Mouse (Mus musculus) T-helper 17 cell (primary cell): ENCODE results near the gene Pik3r3.

Experiments used
- in situ Hi-C, 2 experiments: fragments of 300-600 bp; cut with MboI, MseI; formaldehyde crosslinking; loops; 1 replicate in 1 of 2; 2 replicates in 1 of 2; pipeline ENCODE4 v1.15.1; 2025; ENCODE audit warnings: high pct_unique_total_duplicates in 2 of 2

The Pik3r3 gene

DNA sequence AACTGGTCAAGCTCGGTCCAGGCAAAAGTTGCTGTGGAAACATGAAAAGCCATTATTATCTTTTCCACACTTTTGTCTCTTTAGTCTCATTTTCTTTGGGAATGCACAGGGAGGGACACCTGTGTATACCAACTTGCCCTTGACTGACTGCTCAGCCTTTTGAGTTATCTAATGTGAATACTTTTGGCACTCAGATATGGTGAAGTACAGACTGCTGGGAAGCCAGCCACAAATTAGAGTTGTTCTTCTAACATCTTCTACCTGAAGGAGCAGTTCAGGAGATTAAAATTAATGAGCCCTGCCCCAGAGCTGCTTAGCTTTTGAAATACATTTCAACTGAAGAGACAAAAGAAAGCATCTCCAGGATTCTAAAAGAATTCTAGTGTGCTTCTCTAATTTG is 2.4 kb upstream of the Pik3r3 start:
- in situ Hi-C loops = no loop called here

DNA sequence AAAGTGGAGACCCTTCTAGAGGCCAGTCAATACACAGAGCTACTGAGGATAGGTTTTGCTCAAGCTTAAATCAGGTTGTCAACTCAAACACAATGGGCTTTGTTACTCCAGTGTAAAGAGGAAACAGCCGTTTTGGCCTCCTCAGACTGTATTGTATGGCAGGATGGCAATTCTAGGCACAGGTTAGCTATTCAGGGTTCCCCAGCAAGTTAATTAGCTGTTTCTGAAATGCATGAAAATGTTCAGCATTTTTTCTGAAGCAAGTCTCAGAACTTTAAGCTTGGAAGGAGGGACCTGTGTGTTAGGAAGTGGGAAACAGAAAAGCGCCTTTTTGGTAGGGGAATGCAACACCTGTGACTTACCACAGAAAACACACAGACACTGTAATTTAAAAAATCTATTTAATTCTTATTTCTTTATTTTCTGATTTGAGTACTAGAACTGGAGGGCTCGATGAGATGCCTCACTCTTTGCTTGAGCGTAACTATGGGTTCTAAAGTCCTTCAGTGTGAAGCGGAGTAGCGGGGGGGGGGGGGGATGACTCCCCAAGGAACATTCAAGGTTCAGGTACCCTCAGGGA is 1.3 kb upstream of the Pik3r3 start:
- in situ Hi-C loops = no loop called here

DNA sequence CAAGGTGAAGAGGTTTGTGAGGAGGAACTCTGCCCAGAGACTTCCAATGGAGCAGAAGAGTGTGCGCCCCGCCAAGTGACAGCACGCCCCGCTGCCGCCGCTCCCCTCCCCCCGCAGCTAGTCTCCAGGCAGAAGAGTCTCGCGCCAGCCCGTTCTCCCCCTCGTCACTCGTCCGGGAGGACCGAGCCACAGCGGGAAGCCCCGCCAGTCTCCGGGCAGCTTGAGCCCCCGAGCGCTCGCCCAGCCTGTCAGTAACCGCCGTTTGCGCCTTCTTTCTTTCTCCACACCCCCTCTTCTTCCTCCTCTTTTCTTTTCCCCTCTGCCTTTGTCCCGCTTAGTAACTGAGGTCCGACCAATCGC is 658 bp upstream of the Pik3r3 start:
- in situ Hi-C loops = no loop called here

DNA sequence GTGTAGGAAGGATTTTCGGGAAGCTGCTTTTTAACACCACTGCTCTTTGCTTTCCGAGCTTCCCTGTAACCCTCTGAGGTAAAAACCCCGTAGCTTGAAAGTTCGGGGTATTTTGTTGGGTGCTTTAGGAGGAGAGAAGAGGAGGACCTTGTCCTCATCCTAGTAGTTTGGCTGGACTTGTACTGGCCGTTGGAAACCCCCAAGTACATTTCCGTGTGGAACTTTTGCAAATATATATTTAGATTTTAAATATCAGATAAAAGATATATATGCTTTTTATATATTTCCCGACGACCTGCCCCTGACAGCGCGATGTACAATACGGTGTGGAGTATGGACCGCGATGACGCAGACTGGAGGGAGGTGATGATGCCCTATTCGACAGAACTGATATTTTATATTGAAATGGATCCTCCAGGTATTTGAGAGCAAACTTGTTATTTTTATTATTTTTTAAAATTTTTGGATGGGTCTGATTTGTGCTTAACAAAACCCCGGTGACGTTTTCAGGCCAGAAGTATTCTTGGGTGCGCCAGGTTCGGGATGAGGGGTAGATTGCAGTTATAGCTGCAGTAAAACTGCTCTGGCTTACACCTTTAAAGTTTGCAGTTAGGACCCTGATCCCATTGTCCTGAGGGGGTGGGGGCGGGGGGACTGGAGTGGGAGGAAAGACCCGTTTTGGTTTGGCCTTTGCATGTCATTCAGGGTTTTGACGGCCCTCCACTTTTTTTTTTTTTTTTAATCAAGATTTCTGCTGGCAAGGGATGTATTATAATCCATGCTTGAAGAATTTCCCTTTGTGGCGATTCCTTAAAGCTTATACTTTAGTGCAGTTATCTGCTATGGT is 801 bp downstream of the Pik3r3 start:
- in situ Hi-C loops = no loop called here

DNA sequence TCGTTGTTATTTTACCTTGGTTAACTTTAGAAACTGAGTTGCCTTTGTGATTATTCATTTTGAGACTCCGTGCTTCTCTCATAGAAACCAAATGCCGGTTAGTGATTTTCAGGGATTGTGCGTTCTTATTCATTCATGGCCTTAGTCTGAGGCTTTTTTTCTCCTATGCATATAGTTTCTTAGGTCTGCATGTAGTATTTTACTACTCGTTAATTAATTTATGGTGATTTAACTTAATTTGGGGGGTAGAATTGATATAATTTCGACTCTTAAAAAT is 1.4 kb downstream of the Pik3r3 start:
- in situ Hi-C loops = no loop called here

DNA sequence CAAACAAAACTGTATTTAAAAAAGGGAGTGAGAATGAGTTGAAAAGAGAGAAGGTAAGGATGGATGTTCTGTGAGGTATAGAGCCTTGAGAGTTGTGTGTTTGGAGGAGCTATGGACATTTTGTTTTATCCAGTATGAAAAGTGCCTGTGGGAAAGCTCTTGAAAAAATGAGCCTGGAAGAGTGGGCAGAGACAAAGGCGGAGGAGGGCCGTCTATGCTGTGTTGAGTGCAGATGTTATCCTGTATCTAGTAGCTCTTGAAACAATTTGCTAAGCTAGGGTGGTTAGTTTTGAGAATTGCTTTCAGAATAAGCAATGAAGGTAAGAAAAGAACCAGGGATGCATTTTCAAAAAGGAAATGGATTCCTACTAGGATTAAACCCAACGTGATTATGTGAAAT is 22.0 kb downstream of the Pik3r3 start:
- in situ Hi-C loops = loop anchor here in 1 of 2 experiments (5.0 kb wide), 1 partner anchor 71 kb away; the partner anchor contains the start of genes 1700042G07Rik and Gm49337

DNA sequence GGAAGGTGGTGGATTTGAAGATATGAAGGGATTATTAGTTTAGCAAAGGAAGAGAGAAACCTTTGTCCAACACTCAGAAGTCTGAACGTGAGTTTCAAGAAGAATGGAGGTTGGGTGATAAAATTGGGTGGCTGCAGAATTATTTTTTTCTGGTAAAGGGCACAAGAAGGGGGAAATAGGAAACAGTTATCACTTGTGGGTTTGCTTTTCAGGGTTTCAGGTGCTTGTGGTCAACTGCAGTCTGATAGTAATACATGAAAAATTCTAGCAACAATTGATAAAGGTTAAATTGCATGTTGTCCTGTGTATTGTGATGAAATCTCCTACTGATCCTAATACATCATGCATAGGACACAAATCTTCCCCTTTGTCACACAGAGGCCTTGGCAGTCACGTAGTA is 22.8 kb downstream of the Pik3r3 start:
- in situ Hi-C loops = loop anchor here in 1 of 2 experiments (5.0 kb wide), 1 partner anchor 72 kb away; the partner anchor contains the start of genes 1700042G07Rik and Gm49337

DNA sequence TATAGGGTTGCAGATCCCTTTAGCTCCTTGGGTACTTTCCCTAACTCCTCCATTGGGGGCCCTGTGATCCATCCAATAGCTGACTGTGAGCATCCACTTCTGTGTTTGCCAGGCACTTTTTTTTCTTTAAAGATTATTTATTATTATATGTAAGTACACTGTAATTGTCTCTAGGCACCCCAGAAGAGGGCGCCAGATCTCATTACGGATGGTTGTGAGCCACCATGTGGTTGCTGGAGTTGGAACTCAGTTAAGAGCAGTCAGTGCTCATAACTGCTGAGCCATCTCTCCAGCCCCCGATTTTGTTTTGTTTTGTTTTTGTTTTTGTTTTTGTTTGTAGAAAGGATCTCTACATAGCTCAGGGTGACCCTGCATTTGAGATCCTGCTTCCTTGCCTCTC is 24.5 kb downstream of the Pik3r3 start:
- in situ Hi-C loops = loop anchor here in 1 of 2 experiments (5.0 kb wide), 1 partner anchor 74 kb away; the partner anchor contains the start of genes 1700042G07Rik and Gm49337

DNA sequence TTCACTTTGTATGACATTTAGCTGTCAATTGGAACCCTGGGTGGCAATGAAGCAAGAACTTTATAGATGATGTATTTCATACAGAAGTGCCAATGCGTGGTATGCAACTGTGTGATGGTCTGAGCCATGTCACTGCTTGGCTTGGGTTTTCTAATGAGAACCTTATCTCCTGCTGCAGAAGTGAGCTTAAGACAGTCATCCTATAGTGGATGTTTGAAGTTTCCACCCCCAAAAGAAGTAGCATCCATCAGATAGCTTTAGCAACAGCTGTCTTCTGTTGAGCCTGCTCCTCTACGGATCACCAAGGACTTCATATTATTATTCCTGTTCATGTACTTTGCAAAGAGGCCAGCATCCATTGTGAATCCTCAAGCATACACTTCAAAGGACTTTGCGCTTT is 28.6 kb downstream of the Pik3r3 start:
- in situ Hi-C loops = loop anchor here in 1 of 2 experiments (5.0 kb wide), 1 partner anchor 78 kb away; the partner anchor contains the start of genes 1700042G07Rik and Gm49337

DNA sequence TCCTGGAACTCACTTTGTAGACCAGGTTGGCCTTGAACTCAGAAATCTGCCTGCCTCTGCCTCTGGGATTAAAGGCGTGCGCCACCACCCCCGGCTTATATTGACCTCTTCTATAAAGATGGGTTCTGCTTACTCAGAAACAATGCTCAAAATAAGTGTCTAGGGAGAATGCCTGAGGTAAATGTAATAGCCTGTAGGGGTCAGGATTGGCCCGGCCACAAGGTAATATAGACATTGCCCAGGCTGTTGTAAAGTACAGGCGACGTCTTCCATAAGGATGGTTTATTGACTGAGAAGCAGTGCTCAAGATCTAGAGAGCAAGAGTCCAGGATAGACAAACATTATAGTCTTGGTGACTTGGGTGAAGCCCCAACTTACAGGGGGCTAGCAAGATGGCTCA is 46.8 kb downstream of the Pik3r3 start:
- in situ Hi-C loops = no loop called here

DNA sequence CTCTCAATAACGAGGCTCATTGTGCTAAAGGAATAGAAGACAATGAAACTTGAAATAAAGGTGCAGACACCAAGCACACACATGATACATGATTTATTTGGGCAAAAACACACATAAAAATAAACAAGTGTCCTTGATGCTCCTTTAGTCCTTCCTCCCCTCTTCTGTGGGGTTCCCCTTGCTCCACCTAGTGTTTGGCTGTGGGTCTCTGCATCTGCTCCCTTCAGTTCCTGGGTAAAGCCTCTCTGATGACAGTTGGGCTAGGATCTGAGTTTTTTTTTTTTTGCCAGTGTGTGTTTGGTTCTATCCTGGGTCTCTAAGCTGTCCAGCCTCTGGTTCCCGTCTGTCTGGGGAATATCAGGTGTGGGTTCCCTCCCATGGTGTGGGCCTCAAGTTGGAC is 60.8 kb downstream of the Pik3r3 start:
- in situ Hi-C loops = no loop called here

DNA sequence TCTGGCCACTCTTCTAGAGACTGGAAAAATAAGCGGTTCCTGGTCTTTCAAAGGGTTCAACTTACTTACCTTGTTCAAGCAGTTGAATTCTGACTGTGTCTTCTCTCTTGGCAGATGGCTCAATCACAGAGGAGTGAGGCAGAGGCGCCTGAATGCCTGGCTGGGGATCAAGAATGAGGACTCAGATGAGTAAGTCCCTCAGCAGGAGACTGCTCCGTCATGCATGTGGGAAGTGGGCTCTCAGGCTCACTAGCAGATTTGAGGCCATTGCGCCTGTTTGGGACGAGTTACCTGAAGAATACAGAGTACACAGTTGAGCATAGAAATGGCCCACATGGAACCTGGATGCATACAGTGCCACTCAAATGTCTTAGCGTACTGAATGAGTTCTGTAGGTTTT is 70.1 kb downstream of the Pik3r3 start:
- in situ Hi-C loops = no loop called here

DNA sequence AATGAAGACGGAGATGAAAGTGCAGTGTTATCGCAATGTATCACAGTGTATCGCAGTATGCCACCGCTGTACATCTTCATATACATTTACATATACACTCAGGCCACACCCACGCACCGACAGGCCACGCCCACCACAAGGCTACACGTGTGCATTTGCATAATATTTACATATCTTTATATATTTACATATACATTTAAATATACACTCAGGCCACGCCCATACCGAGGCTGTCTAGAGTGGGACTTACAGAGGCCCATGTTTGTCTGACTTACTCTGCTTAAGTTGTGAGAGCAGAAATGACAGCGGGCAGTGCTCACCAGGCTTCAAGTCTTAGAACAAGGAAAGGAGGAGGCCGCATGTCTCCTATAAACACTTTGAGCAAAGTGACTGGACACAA is 71.9 kb downstream of the Pik3r3 start:
- in situ Hi-C loops = no loop called here

DNA sequence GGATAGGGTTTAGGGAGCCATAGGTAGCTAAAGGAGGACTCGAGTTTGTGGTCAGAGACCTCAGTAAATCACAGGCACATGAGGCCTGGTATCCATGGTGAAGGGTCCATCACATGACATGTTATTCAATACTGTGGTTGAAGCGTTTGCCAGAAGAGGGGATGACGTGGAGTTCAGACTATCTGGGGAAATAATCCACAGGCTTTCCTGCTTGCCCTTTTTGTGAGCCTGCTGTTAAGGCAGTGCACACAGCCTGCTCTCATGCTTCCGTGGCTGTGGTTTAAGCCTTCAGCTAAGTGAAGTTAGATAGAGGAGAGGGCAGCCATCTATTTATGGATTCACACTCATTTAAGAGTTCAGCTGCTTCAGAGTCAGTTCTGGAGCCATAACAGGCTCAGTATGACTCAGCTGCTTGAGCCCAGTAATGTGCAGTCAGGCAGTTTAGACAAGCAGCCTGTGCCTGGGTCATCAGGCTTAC is 79.5 kb downstream of the Pik3r3 start:
- in situ Hi-C loops = no loop called here

DNA sequence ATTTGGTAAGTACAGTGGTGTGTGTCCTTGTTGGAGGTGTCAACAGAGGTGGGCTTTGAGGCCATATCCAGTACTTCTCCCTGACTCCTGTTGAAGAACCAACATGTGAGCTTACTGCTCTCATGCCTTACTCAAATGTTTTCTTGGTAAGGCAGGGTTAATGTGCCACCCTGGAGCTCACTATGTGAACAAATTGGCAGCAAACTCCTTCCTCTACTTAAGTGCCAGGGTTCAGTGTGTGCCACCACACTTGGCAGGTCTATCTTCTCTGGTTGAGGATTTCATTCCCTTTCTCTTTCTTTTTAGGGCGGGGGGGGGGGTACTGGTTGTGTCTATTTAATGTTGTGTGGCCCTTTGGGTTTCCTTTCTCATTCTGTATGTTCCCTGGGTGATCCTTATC is 83.1 kb downstream of the Pik3r3 start:
- in situ Hi-C loops = no loop called here

DNA sequence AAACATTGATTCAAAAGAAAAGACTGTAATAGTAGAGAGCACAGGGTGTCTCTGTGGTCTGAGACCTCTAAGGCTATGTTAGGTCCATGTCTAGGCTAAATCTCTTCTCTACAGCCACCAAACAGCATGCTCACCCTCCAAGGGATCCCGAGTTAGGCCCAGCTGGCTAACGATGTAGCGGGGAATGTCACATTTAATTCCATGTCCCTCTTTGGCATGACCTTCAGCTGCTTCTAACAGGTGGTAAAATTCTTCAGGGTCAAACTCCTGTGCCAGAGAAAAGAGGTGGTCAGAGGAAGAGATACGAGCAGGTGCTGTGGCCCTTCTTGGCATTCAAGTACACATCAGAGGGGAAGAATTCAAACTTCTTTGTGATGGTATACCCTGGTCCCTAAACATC is 96.2 kb downstream of the Pik3r3 start:
- in situ Hi-C loops = no loop called here

DNA sequence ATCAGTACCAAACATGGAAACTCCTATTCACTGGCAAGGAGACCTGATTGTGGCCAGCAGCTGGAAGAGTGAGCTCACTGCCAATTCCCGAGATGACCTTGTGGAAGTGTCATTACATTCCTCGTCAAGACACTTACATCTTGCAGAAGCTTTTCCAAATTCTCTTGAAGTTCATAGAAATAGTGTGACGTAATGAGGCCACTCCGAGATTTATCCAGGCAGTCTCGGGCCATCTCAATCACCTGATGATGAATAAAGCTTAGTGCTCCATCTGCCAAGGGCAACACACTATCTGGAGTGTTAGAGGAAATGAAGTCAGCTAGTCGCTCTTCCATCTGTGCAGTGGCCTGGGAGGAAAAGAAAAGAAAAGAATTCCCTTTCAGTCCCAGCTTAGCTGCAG is 100.7 kb downstream of the Pik3r3 start:
- in situ Hi-C loops = no loop called here

DNA sequence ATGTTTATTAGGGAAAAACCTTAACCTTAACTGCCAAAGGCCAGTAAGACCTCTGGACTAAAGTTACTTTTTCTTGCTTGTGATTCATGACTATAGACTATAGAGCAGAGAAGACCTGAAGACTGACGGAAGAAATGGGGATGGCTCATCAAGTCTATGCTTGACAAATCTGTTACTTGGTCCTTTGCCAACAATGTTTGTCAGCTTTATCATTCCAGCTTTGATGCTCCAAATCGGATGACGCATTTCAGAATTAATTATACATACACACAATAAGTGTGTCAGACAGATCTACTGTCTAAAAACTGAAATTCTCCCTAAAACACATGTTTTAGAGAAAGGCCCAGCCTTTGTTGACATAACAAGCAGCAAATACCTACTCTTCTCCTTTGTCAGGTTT is 107.8 kb downstream of the Pik3r3 start:
- in situ Hi-C loops = loop anchor here in 1 of 2 experiments (25.0 kb wide), 1 partner anchor 208 kb away; no protein-coding TSS in a partner anchor

DNA sequence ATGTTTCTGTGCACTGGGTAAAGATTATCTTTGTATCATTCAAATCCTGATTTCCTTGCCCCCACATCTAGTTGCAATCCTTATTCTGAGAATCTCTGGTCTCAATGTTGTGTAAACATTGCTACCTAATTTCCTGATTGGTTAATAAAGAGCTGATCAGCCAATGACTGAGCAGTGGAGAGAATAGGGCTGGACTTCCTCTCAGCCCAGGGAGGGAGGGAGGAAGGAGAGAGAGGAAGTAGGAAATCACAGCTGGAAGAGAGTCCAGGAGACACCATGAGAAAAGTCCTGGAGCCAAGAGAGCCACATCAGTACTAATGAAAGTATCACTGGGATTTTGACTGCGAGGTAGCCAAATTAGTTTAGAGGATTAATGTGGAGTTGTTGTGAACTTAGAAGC is 114.9 kb downstream of the Pik3r3 start:
- in situ Hi-C loops = loop anchor here in 1 of 2 experiments (25.0 kb wide), 1 partner anchor 201 kb away; no protein-coding TSS in a partner anchor

DNA sequence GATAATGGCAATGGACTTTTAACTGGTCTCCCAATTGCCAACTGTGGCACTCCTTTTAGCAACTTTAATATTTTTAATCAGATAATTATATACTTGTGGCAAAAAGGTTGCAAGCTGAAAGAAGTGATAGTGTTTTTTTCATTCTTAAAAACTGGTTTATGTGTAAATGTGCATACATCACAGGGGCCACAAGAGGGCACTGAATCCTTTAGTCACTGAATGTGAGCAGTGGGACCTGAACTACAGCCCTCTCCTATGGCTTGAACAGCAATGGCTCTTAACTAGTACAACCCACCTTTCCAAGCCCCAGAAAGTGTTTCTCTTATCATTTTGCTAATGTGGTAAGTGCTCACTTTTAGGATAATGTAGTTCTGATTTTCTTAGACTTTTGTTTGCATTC is 120.7 kb downstream of the Pik3r3 start:
- in situ Hi-C loops = loop anchor here in 1 of 2 experiments (25.0 kb wide), 1 partner anchor 195 kb away; no protein-coding TSS in a partner anchor

DNA sequence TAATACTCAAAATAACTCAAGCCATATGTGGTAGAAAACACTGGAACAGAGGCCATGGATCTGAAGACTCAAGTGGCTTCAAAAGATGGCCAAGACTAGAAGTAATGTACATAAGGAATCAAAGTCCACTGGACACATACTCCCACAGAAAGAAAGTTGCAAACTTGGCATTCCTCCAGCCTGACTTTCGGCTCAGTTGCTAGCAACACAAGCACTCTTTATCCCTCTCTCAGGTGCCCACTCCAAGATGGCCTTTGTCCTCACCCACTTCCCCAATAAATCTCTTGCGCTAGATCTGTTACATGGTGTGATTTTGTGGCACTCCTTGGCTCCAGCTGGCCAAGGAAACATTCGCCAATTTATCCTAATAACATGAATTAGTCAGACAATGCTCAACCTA is 131.1 kb downstream of the Pik3r3 start:
- in situ Hi-C loops = loop anchor here in 1 of 2 experiments (10.0 kb wide), 1 partner anchor 702 kb away; no protein-coding TSS in a partner anchor
